Mouse (Mus musculus) olfactory bulb, adult 2 months (tissue): ENCODE results near the gene Rgs3.

ENCODE experiments used
- CTCF ChIP-seq: fragments of 200-500 bp; IDR thresholded peaks from 2 replicates; pipeline ENCODE4 v1.5.1; 2012; ENCODE audit warnings: low read depth, mild to moderate bottlenecking, low read length, moderate library complexity; ENCODE audit not compliant: insufficient read depth
- POLR2A ChIP-seq: fragments of 200-500 bp; IDR thresholded peaks from 2 replicates; pipeline ENCODE4 v1.6.1; 2012; ENCODE audit warnings: mild to moderate bottlenecking, low read depth, low read length, moderate library complexity; ENCODE audit not compliant: insufficient read depth

DNA sequence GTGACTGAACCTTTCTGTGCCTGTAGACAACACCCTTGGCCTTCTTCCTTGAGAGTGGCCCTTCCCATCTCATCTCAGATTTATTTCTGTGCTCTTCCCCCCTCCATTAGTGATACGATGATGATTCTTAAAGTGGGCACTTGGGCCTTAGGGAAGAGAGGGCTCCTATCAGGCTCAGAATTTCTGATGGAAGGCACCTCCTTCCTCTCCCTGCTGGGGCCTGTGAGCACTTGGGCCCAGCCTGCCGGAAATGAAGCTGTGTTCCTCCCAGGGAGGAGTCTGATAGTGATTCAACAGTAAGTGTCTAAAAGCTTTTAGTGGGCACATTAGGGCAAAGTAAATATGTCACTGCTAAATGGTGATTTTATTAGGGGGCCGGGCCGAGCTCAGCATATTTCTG lies 67.7 kb downstream of the Rgs3 start:
- no peak for TF ChIP-seq CTCF
- TF ChIP-seq POLR2A = no peak
